Mouse (Mus musculus): Measurements from ENCODE around the gene Sept9.

Gene Sept9

GRCm38 (mm10) chr11:117295266-117295665 lies 95.8 kb downstream of the Sept9 start:
- peak in 1 of 2 experiments; percentile 16 for DNase-seq

- no peak for DNase-seq
Measured at GRCm38 (mm10) chr11:117296116-117296499, 96.6 kb downstream of the Sept9 start.

- no peak for DNase-seq
Measured at GRCm38 (mm10) chr11:117296500-117297189, 97.2 kb downstream of the Sept9 start.

- DNase-seq = no peak
Measured at GRCm38 (mm10) chr11:117297190-117297829, 97.8 kb downstream of the Sept9 start.

- DNase-seq = no peak
Measured at GRCm38 (mm10) chr11:117299741-117300140, 100.3 kb downstream of the Sept9 start.

- no peak for DNase-seq
Measured at GRCm38 (mm10) chr11:117300809-117301208, 101.3 kb downstream of the Sept9 start.

- no peak for DNase-seq
Measured at GRCm38 (mm10) chr11:117301716-117302115, 102.3 kb downstream of the Sept9 start.

GRCm38 (mm10) chr11:117302371-117302770 lies 102.9 kb downstream of the Sept9 start:
- DNase-seq = no peak

- DNase-seq = no peak
Measured at GRCm38 (mm10) chr11:117305509-117306188, 106.2 kb downstream of the Sept9 start.

GRCm38 (mm10) chr11:117306311-117307088 lies 107.0 kb downstream of the Sept9 start:
- DNase-seq = no peak

GRCm38 (mm10) chr11:117307895-117308786 lies 108.7 kb downstream of the Sept9 start:
- peak; percentile 63 to 74 for DNase-seq

- no peak for DNase-seq
Measured at GRCm38 (mm10) chr11:117309108-117309917, 109.9 kb downstream of the Sept9 start.

- no peak for DNase-seq
Measured at GRCm38 (mm10) chr11:117309918-117310287, 110.4 kb downstream of the Sept9 start.

- no peak for DNase-seq
Measured at GRCm38 (mm10) chr11:117310341-117311107, 111.1 kb downstream of the Sept9 start.

GRCm38 (mm10) chr11:117311127-117311800 lies 111.8 kb downstream of the Sept9 start:
- DNase-seq = no peak

GRCm38 (mm10) chr11:117312028-117312901 lies 112.8 kb downstream of the Sept9 start:
- no peak for DNase-seq

GRCm38 (mm10) chr11:117312936-117313335 lies 113.5 kb downstream of the Sept9 start:
- peak in 1 of 2 experiments; percentile 68 for DNase-seq

GRCm38 (mm10) chr11:117313446-117313845 lies 114.0 kb downstream of the Sept9 start:
- DNase-seq = no peak

GRCm38 (mm10) chr11:117314026-117314425 lies 114.6 kb downstream of the Sept9 start:
- peak in 1 of 2 experiments; percentile 69 for DNase-seq
